Mouse (Mus musculus): ENCODE measurements around the gene Wdr47. TPM values are rescaled to one million over a fixed set of nuclear protein-coding genes. Genes with fewer than 3 reads are reported as not detected.

The Wdr47 gene
- total RNA-seq, 2 experiments from 2014 or later, result 184 to 186 TPM

DNA sequence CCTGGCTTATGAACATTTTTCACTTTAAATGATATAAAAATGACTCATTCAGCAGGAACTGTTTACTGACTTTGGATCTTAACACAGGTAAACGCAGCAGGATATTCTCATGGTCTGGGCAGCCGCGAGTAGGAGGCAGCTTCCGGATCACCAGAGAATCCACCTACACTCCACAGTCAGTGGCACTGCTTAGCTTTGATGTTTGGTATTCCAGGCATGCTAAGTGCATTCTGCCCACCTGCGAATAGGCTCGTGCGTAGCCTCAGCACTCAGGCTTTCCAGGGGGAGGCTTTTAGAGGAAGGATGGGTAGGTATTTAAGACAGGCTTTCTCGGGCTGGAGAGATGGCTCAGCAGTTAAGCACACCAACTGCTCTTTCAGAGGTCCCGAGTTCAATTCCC, 103.2 kb downstream of the Wdr47 start:
- intact Hi-C loops (cut with DNase I), result no loop called here
- no peak for DNase-seq

Small RNAs within 50 kb of the gene (microRNA-seq; reads per million reads assigned to microRNA genes)
- gene Gm22860, result not detected

Other genes with a start within 250 kb of the Wdr47 start
- under 1 TPM in 1 of 2 experiments, not detected in 1; 0.30 TPM for gene Mybphl, start 226.4 kb upstream of the Wdr47 start, total RNA-seq (2021)
- gene Psrc1, start 207.4 kb upstream of the Wdr47 start, total RNA-seq (2021), result 1 to 10 TPM; 4.3 to 6.9 TPM
- 100 to 1,000 TPM; 136 to 149 TPM for gene Celsr2, start 175.7 kb upstream of the Wdr47 start, total RNA-seq (2021)
- 100 to 1,000 TPM; 194 to 199 TPM for gene Sars, start 146.1 kb upstream of the Wdr47 start, total RNA-seq (2021)
- gene 1700013F07Rik, start 57.1 kb upstream of the Wdr47 start, total RNA-seq (2021), result 1 to 10 TPM; 2.4 to 2.7 TPM
- gene 5330417C22Rik, start 54.7 kb upstream of the Wdr47 start, total RNA-seq (2021), result 10 to 100 TPM; 17.6 to 20.1 TPM
- gene Tmem167b, start 28.8 kb upstream of the Wdr47 start, total RNA-seq (2021), result 10 to 100 TPM; 45.4 to 46.1 TPM
- 10 to 100 TPM; 22.3 to 26.3 TPM for gene Taf13, start 19.6 kb upstream of the Wdr47 start, total RNA-seq (2021)
- gene Clcc1, start 62.6 kb downstream of the Wdr47 start, total RNA-seq (2021), result 10 to 100 TPM; 21.6 to 22.5 TPM
- 10 to 100 TPM; 13.9 to 16.2 TPM for gene Gpsm2, start 131.0 kb downstream of the Wdr47 start, total RNA-seq (2021)
- not detected for gene Aknad1, start 148.4 kb downstream of the Wdr47 start, total RNA-seq (2021)
- gene Stxbp3, start 249.2 kb downstream of the Wdr47 start, total RNA-seq (2021), result 10 to 100 TPM; 10.6 to 12.2 TPM